Mouse (Mus musculus) midbrain, embryonic 15.5 days (tissue): Measurements from ENCODE around the gene Gm17467. TPM values are rescaled to one million over a fixed set of nuclear protein-coding genes. Genes with fewer than 3 reads are reported as not detected.
"Not testable (repeated sequence)": the region's sequence is repeated elsewhere in the genome, so short reads cannot be mapped to it uniquely, and the experiment has no call there.

ENCODE experiments used
- ATAC-seq: fragments of 200-750 bp; cut with Nextera tagmentation; replicated peaks from 2 replicates; pipeline ENCODE4 v1.8.0; 2017; ENCODE audit warnings: moderate TSS enrichment
- H3K27ac ChIP-seq: fragments of 300-500 bp; sonication (generic); 2 replicates; pipeline ENCODE4 v1.5.1; 2015; ENCODE audit warnings: mild to moderate bottlenecking, inconsistent platforms
- H3K27me3 ChIP-seq: fragments of 300-500 bp; sonication (generic); replicated peaks from 2 replicates; pipeline ENCODE4 v1.6.1; 2015; ENCODE audit warnings: inconsistent platforms
- H3K36me3 ChIP-seq: fragments of 300-500 bp; sonication (generic); replicated peaks from 2 replicates; pipeline ENCODE4 v1.6.1; 2015; ENCODE audit warnings: inconsistent platforms
- H3K4me1 ChIP-seq: fragments of 300-500 bp; sonication (generic); 2 replicates; pipeline ENCODE4 v1.6.1; 2015; ENCODE audit warnings: inconsistent platforms
- H3K4me2 ChIP-seq: fragments of 300-500 bp; sonication (generic); 2 replicates; pipeline ENCODE4 v1.6.1; 2015; ENCODE audit warnings: inconsistent platforms, mild to moderate bottlenecking, moderate library complexity
- H3K4me3 ChIP-seq: fragments of 300-500 bp; sonication (generic); 2 replicates; pipeline ENCODE4 v1.5.1; 2015; ENCODE audit warnings: mild to moderate bottlenecking, inconsistent platforms
- H3K9ac ChIP-seq: fragments of 300-500 bp; sonication (generic); 2 replicates; pipeline ENCODE4 v1.6.1; 2015; ENCODE audit warnings: mild to moderate bottlenecking, inconsistent platforms
- H3K9me3 ChIP-seq: fragments of 300-500 bp; sonication (generic); 2 replicates; pipeline ENCODE4 v1.6.1; 2016; ENCODE audit warnings: inconsistent platforms
- WGBS: fragments of 180-500 bp; shearing (Covaris S2); methylation state at CpG from one replicate; pipeline ENCODE4 v1.1.7; 2015; ENCODE audit warnings: mixed read lengths; 5-methylcytosine and 5-hydroxymethylcytosine counted together
- polyA plus RNA-seq: library from polyadenylated mRNA; unstranded; fragments of >200 nt; fragmentation: Nextera tagmentation; extraction: Ambion mirVana; gene quantifications from 2 replicates; pipeline ENCODE4 v1.2.1, GENCODE M21; 2015

Gene Gm17467
- polyA plus RNA-seq, result not detected in 2 replicates

GRCm38 (mm10) chrX:123704691-123705090 lies at the start of gene Gm17467:
Gene Gm17467 (minus strand): TSS chrX:123704791.
- not testable (repeated sequence) for H3K27ac ChIP-seq, H3K4me2 ChIP-seq, H3K27me3 ChIP-seq, ATAC-seq, H3K36me3 ChIP-seq, H3K4me1 ChIP-seq, H3K9me3 ChIP-seq, H3K9ac ChIP-seq, H3K4me3 ChIP-seq
- WGBS, result no CpG with 5 or more reads among the region's 3 CpGs

Other genes with a start within 250 kb of the Gm17467 start
- not detected in 2 replicates for gene Cldn34c2, start 123.1 kb downstream of the Gm17467 start, polyA plus RNA-seq
- not detected in 2 replicates for gene Cldn34c3, start 88.9 kb upstream of the Gm17467 start, polyA plus RNA-seq